Mouse (Mus musculus): ENCODE results near the gene Reep6. TPM values are rescaled to one million over a fixed set of nuclear protein-coding genes. Genes with fewer than 3 reads are reported as not detected.

Gene Reep6
- polyA plus RNA-seq, 1 experiment from 2014 or later: 6.6 TPM

GRCm38 (mm10) chr10:80321670-80322581 lies 7.8 kb upstream of the Reep6 start:
- Histone ChIP-seq H3K27me3 (replicated peaks; ENCODE audit: low read depth, poor library complexity, severe bottlenecking) (peaks cover 59% of the 10 kb centered on the region), H3K4me3 (peak overlapping the region; percentile 63), H3K4me1 (peaks cover 60% of the 10 kb centered on the region), H3K9me3 (no peaks in the 10 kb centered on the region), H3K27ac (replicated peaks) (0 out of 2 replicates have a peak overlapping the region, but pooled peaks have one; percentile 54), H3K36me3 (replicated peaks) (peaks cover 24% of the 10 kb centered on the region)
- DNase-seq (ENCODE audit: low spot score): no peak
- WGBS: 90% methylated on average over 21 of the region's 21 CpGs

- peak; percentile 54 for DNase-seq (ENCODE audit: low spot score)
- Histone ChIP-seq H3K27ac (replicated peaks) (peak overlapping the region; percentile 82), H3K9me3 (no peaks in the 10 kb centered on the region), H3K27me3 (replicated peaks; ENCODE audit: low read depth, poor library complexity, severe bottlenecking) (peaks cover 59% of the 10 kb centered on the region), H3K36me3 (replicated peaks) (peaks cover 15% of the 10 kb centered on the region), H3K4me3 (peak overlapping the region; percentile 63), H3K4me1 (peaks cover 52% of the 10 kb centered on the region)
- 8% methylated on average over 28 of the region's 28 CpGs for WGBS
Measured at GRCm38 (mm10) chr10:80322811-80323211, 6.9 kb upstream of the Reep6 start.

GRCm38 (mm10) chr10:80323261-80324119 lies 6.3 kb upstream of the Reep6 start:
- DNase-seq (ENCODE audit: low spot score): peak; percentile 80
- peak overlapping the region; percentile 82 for H3K27ac ChIP-seq (replicated peaks)
- whole genome bisulfite sequencing: under 1% methylated on average over 46 of the region's 46 CpGs

GRCm38 (mm10) chr10:80324120-80325037 lies 5.4 kb upstream of the Reep6 start:
- no peak for DNase-seq (ENCODE audit: low spot score)
- H3K36me3 ChIP-seq (replicated peaks): no peaks in the 10 kb centered on the region; the same call in 1 of the 2 replicates
- 80% methylated on average over 17 of the region's 17 CpGs for WGBS
- H3K9me3 ChIP-seq: no peaks in the 10 kb centered on the region
- H3K4me3 ChIP-seq: peak overlapping the region; percentile 63; the same call in 1 of the 2 replicates
- H3K27me3 ChIP-seq (replicated peaks; ENCODE audit: low read depth, poor library complexity, severe bottlenecking): peaks cover 66% of the 10 kb centered on the region
- no peak overlapping the region for H3K27ac ChIP-seq (replicated peaks)
- H3K4me1 ChIP-seq: peaks cover 51% of the 10 kb centered on the region

More at GRCm38 (mm10) chr10:80323261-80324119, 6.3 kb upstream of the Reep6 start:
- peaks cover 59% of the 10 kb centered on the region for H3K27me3 ChIP-seq (replicated peaks; ENCODE audit: low read depth, poor library complexity, severe bottlenecking)
- H3K9me3 ChIP-seq: no peaks in the 10 kb centered on the region
- peak overlapping the region; percentile 63 for H3K4me3 ChIP-seq
- peaks cover 9% of the 10 kb centered on the region for H3K36me3 ChIP-seq (replicated peaks)
- peaks cover 52% of the 10 kb centered on the region for H3K4me1 ChIP-seq

- no peak overlapping the region for H3K27ac ChIP-seq (replicated peaks)
- WGBS: 81% methylated on average over 21 of the region's 21 CpGs
- peaks cover 66% of the 10 kb centered on the region for H3K27me3 ChIP-seq (replicated peaks; ENCODE audit: low read depth, poor library complexity, severe bottlenecking)
Measured at GRCm38 (mm10) chr10:80325045-80325444, 4.7 kb upstream of the Reep6 start.

GRCm38 (mm10) chr10:80330084-80330483 lies 331 bp downstream of the Reep6 start:
- Histone ChIP-seq H3K27me3 (replicated peaks; ENCODE audit: low read depth, poor library complexity, severe bottlenecking) (peaks cover 74% of the 10 kb centered on the region), H3K4me3 (peak overlapping the region; percentile 65), H3K27ac (replicated peaks) (peak overlapping the region; percentile 71), H3K36me3 (replicated peaks) (0 out of 2 replicates have a peak, but pooled peaks cover 1% of the 10 kb centered on the region), H3K4me1 (peaks cover 42% of the 10 kb centered on the region), H3K9me3 (no peaks in the 10 kb centered on the region)
- 1% methylated on average over 41 of the region's 41 CpGs for WGBS
- no peak for DNase-seq (ENCODE audit: low spot score)

More at GRCm38 (mm10) chr10:80325045-80325444, 4.7 kb upstream of the Reep6 start:
- no peaks in the 10 kb centered on the region for H3K36me3 ChIP-seq (replicated peaks)
- DNase-seq (ENCODE audit: low spot score): no peak
- no peak overlapping the region for H3K4me3 ChIP-seq
- no peaks in the 10 kb centered on the region for H3K9me3 ChIP-seq
- peaks cover 50% of the 10 kb centered on the region for H3K4me1 ChIP-seq

- H3K36me3 ChIP-seq (replicated peaks): 0 out of 2 replicates have a peak, but pooled peaks cover 5% of the 10 kb centered on the region
- peak overlapping the region; percentile 65 for H3K4me3 ChIP-seq
- WGBS: 78% methylated on average over 2 of the region's 2 CpGs
- DNase-seq (ENCODE audit: low spot score): no peak
- peaks cover 40% of the 10 kb centered on the region for H3K4me1 ChIP-seq
- peaks cover 74% of the 10 kb centered on the region for H3K27me3 ChIP-seq (replicated peaks; ENCODE audit: low read depth, poor library complexity, severe bottlenecking)
- H3K9me3 ChIP-seq: no peaks in the 10 kb centered on the region
- H3K27ac ChIP-seq (replicated peaks): 0 out of 2 replicates have a peak overlapping the region, but pooled peaks have one; percentile 30
Measured at GRCm38 (mm10) chr10:80330888-80331287, 1.1 kb downstream of the Reep6 start.

GRCm38 (mm10) chr10:80331636-80332524 lies 2.1 kb downstream of the Reep6 start:
- Histone ChIP-seq H3K4me1 (peaks cover 40% of the 10 kb centered on the region), H3K4me3 (0 out of 2 replicates have a peak overlapping the region, but pooled peaks have one; percentile 18), H3K27me3 (replicated peaks; ENCODE audit: low read depth, poor library complexity, severe bottlenecking) (peaks cover 77% of the 10 kb centered on the region), H3K9me3 (no peaks in the 10 kb centered on the region), H3K27ac (replicated peaks) (peak overlapping the region; percentile 35; the same call in 1 of the 2 replicates), H3K36me3 (replicated peaks) (0 out of 2 replicates have a peak, but pooled peaks cover 5% of the 10 kb centered on the region)
- WGBS: 62% methylated on average over 10 of the region's 10 CpGs
- DNase-seq (ENCODE audit: low spot score): no peak

- H3K36me3 ChIP-seq (replicated peaks): 0 out of 2 replicates have a peak, but pooled peaks cover 5% of the 10 kb centered on the region
- no peak for DNase-seq (ENCODE audit: low spot score)
- 0 out of 2 replicates have a peak overlapping the region, but pooled peaks have one; percentile 18 for H3K4me3 ChIP-seq
- H3K4me1 ChIP-seq: peaks cover 40% of the 10 kb centered on the region
- peaks cover 74% of the 10 kb centered on the region for H3K27me3 ChIP-seq (replicated peaks; ENCODE audit: low read depth, poor library complexity, severe bottlenecking)
- H3K27ac ChIP-seq (replicated peaks): 0 out of 2 replicates have a peak overlapping the region, but pooled peaks have one; percentile 7
- no peaks in the 10 kb centered on the region for H3K9me3 ChIP-seq
- WGBS: 76% methylated on average over 5 of the region's 5 CpGs
Measured at GRCm38 (mm10) chr10:80332525-80332989, 2.8 kb downstream of the Reep6 start.

- no peak for DNase-seq (ENCODE audit: low spot score)
- no peak overlapping the region for H3K27ac ChIP-seq (replicated peaks)
- 89% methylated on average over 12 of the region's 12 CpGs for WGBS
- H3K4me3 ChIP-seq: no peak overlapping the region
- H3K4me1 ChIP-seq: peaks cover 29% of the 10 kb centered on the region
- 0 out of 2 replicates have a peak, but pooled peaks cover 5% of the 10 kb centered on the region for H3K36me3 ChIP-seq (replicated peaks)
- H3K27me3 ChIP-seq (replicated peaks; ENCODE audit: low read depth, poor library complexity, severe bottlenecking): peaks cover 75% of the 10 kb centered on the region
- H3K9me3 ChIP-seq: no peaks in the 10 kb centered on the region
Measured at GRCm38 (mm10) chr10:80336263-80336662, 6.5 kb downstream of the Reep6 start.

Data from embryonic facial prominence, embryonic 10.5 days (tissue).